Mouse (Mus musculus) right cerebral cortex, adult 2 months (tissue): ENCODE results near the gene Sdk1.

ENCODE experiments used
- DNase-seq, 2 experiments: peaks; one replicate each; pipeline ENCODE4 v3.0.0; 2021 to 2022; ENCODE audit warnings: low spot score in 2 of 2

Gene Sdk1

GRCm38 (mm10) chr5:141447247-141447646, 206.0 kb downstream of the Sdk1 start:
- DNase-seq, result no peak

- DNase-seq, result no peak
These were observed 222.1 kb downstream of the Sdk1 start for GRCm38 (mm10) chr5:141463417-141463816.

- DNase-seq, result no peak
These were observed 227.5 kb downstream of the Sdk1 start for GRCm38 (mm10) chr5:141468821-141469220.

- DNase-seq, result no peak
These were observed 264.0 kb downstream of the Sdk1 start for GRCm38 (mm10) chr5:141505281-141505680.

- no peak for DNase-seq
These were observed 265.1 kb downstream of the Sdk1 start for GRCm38 (mm10) chr5:141506344-141506743.

GRCm38 (mm10) chr5:141524801-141525715, 283.8 kb downstream of the Sdk1 start:
- DNase-seq, result peak; percentile 5 to 20

- no peak for DNase-seq
These were observed 298.9 kb downstream of the Sdk1 start for GRCm38 (mm10) chr5:141540193-141540592.

- no peak for DNase-seq
These were observed 301.8 kb downstream of the Sdk1 start for GRCm38 (mm10) chr5:141542890-141543666.

- DNase-seq, result no peak
These were observed 312.2 kb downstream of the Sdk1 start for GRCm38 (mm10) chr5:141553444-141553843.

GRCm38 (mm10) chr5:141558731-141559130, 317.4 kb downstream of the Sdk1 start:
- no peak for DNase-seq

GRCm38 (mm10) chr5:141560325-141560724, 319.0 kb downstream of the Sdk1 start:
- DNase-seq, result no peak

- DNase-seq, result no peak
These were observed 320.8 kb downstream of the Sdk1 start for GRCm38 (mm10) chr5:141561989-141562560.

GRCm38 (mm10) chr5:141564197-141564596, 322.9 kb downstream of the Sdk1 start:
- no peak for DNase-seq

- no peak for DNase-seq
These were observed 326.8 kb downstream of the Sdk1 start for GRCm38 (mm10) chr5:141568106-141568505.

GRCm38 (mm10) chr5:141570442-141570841, 329.2 kb downstream of the Sdk1 start:
- DNase-seq, result no peak

GRCm38 (mm10) chr5:141574263-141574662, 333.0 kb downstream of the Sdk1 start:
- DNase-seq, result no peak

GRCm38 (mm10) chr5:141591246-141591645, 350.0 kb downstream of the Sdk1 start:
- DNase-seq, result no peak

- DNase-seq, result no peak
These were observed 371.4 kb downstream of the Sdk1 start for GRCm38 (mm10) chr5:141612721-141613120.

- DNase-seq, result no peak
These were observed 374.5 kb downstream of the Sdk1 start for GRCm38 (mm10) chr5:141615763-141616162.

GRCm38 (mm10) chr5:141617660-141618059, 376.4 kb downstream of the Sdk1 start:
- DNase-seq, result no peak

GRCm38 (mm10) chr5:141625401-141625800, 384.1 kb downstream of the Sdk1 start:
- DNase-seq, result no peak

GRCm38 (mm10) chr5:141631641-141632040, 390.4 kb downstream of the Sdk1 start:
- no peak for DNase-seq
